Mouse (Mus musculus): ENCODE results near the gene Perp. TPM values are rescaled to one million over a fixed set of nuclear protein-coding genes. Genes with fewer than 3 reads are reported as not detected.

Perp gene
- total RNA-seq, 2 experiments from 2014 or later = 4.4 to 5.3 TPM

- DNase-seq (ENCODE audit: low spot score in 2 of 2) = peak in 1 of 2 experiments; percentile 17
- intact Hi-C loops (cut with DNase I) = no loop called here
These were observed 16.0 kb downstream of the Perp start for GRCm38 (mm10) chr10:18860831-18861230.

- DNase-seq (ENCODE audit: low spot score in 2 of 2) = no peak
- intact Hi-C loops (cut with DNase I) = no loop called here
These were observed 16.6 kb downstream of the Perp start for GRCm38 (mm10) chr10:18861418-18861817.

- DNase-seq (ENCODE audit: low spot score in 2 of 2) = no peak
- intact Hi-C loops (cut with DNase I) = no loop called here
These were observed 18.5 kb downstream of the Perp start for GRCm38 (mm10) chr10:18863332-18863731.

GRCm38 (mm10) chr10:18864753-18865152 is 19.9 kb downstream of the Perp start:
- DNase-seq (ENCODE audit: low spot score in 2 of 2) = no peak
- intact Hi-C loops (cut with DNase I) = no loop called here

- intact Hi-C loops (cut with DNase I) = no loop called here
- DNase-seq (ENCODE audit: low spot score in 2 of 2) = no peak
These were observed 26.2 kb downstream of the Perp start for GRCm38 (mm10) chr10:18870990-18871389.

GRCm38 (mm10) chr10:18876211-18876610 is 31.4 kb downstream of the Perp start:
- no peak for DNase-seq (ENCODE audit: low spot score in 2 of 2)
- intact Hi-C loops (cut with DNase I) = no loop called here

- no peak for DNase-seq (ENCODE audit: low spot score in 2 of 2)
- intact Hi-C loops (cut with DNase I) = no loop called here
These were observed 33.3 kb downstream of the Perp start for GRCm38 (mm10) chr10:18878111-18878510.

GRCm38 (mm10) chr10:18879160-18879559 is 34.3 kb downstream of the Perp start:
- DNase-seq (ENCODE audit: low spot score in 2 of 2) = no peak
- intact Hi-C loops (cut with DNase I) = no loop called here

GRCm38 (mm10) chr10:18879690-18880089 is 34.9 kb downstream of the Perp start:
- no peak for DNase-seq (ENCODE audit: low spot score in 2 of 2)
- intact Hi-C loops (cut with DNase I) = no loop called here

- intact Hi-C loops (cut with DNase I) = no loop called here
- DNase-seq (ENCODE audit: low spot score in 2 of 2) = no peak
These were observed 37.4 kb downstream of the Perp start for GRCm38 (mm10) chr10:18882190-18882589.

- peak; percentile 62 to 69 for DNase-seq (ENCODE audit: low spot score in 2 of 2)
These were observed 42.3 kb downstream of the Perp start for GRCm38 (mm10) chr10:18886918-18887625.

GRCm38 (mm10) chr10:18888751-18889150 is 43.9 kb downstream of the Perp start:
- intact Hi-C loops (cut with DNase I) = no loop called here
- DNase-seq (ENCODE audit: low spot score in 2 of 2) = no peak

More at GRCm38 (mm10) chr10:18886918-18887625, 42.3 kb downstream of the Perp start:
- intact Hi-C loops (cut with DNase I) = no loop called here

- no peak for DNase-seq (ENCODE audit: low spot score in 2 of 2)
- intact Hi-C loops (cut with DNase I) = no loop called here
These were observed 44.4 kb downstream of the Perp start for GRCm38 (mm10) chr10:18889255-18889654.

GRCm38 (mm10) chr10:18891110-18891509 is 46.3 kb downstream of the Perp start:
- DNase-seq (ENCODE audit: low spot score in 2 of 2) = no peak
- intact Hi-C loops (cut with DNase I) = no loop called here

- DNase-seq (ENCODE audit: low spot score in 2 of 2) = no peak
- intact Hi-C loops (cut with DNase I) = no loop called here
These were observed 47.3 kb downstream of the Perp start for GRCm38 (mm10) chr10:18892102-18892501.

- DNase-seq (ENCODE audit: low spot score in 2 of 2) = no peak
- intact Hi-C loops (cut with DNase I) = no loop called here
These were observed 49.7 kb downstream of the Perp start for GRCm38 (mm10) chr10:18894259-18895166.

- peak; percentile 18 to 22 for DNase-seq (ENCODE audit: low spot score in 2 of 2)
- intact Hi-C loops (cut with DNase I) = loop anchor here (1.0 to 10.0 kb wide), 3 partner anchors 68 to 342 kb away; no protein-coding TSS in a partner anchor
These were observed 59.3 kb downstream of the Perp start for GRCm38 (mm10) chr10:18904108-18904507.

Measured in left cerebral cortex, postnatal 25 days (tissue).